ENCODE assay signal across 29 mouse cellular contexts in the genomic region with DNA sequence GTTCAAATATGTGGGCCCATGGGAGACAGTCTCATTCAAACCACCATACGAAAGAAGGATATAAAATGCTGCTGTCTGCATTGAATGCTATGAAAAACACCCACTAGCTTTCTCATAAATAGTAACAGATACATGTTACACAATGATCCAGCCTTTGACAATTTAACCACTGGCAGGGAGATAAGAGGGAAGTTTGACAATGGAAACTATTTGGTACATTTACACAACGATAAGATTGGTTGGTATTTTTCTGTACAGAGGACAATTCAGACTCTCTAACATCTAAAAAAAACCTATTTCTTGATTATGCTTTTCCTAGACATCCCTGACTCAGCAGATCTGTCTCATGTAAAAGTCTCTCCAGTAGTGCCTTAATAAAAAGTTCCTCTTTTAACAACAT. TPM values are rescaled to one million over a fixed set of nuclear protein-coding genes. Genes with fewer than 3 reads are reported as not detected.
DNase-seq lines count a peak whose midpoint lies in the region; ATAC-seq and TF ChIP-seq lines count a peak whose summit lies in the region.
"Had no signal": no experiment of that assay in that cellular context is flagged by ENCODE, and none has a peak within 500 bp of the region (broad histone marks: within the 10 kb centered on the region; RNA-seq: fewer than 3 reads in every experiment).

No protein-coding gene starts in this region.

- H3K27ac ChIP-seq in intestine, postnatal 0 days (ENCODE audit: low read depth, low read length), result peak overlapping the region; percentile 28
- no peak overlapping the region for H3K27ac ChIP-seq in intestine, embryonic 15.5 days
- no peak overlapping the region for H3K27ac ChIP-seq in MEL (ENCODE audit: control insufficient read depth, low read depth, low read length)
- no peak overlapping the region for H3K27ac ChIP-seq in left cerebral cortex, adult 2 months
- H3K27ac ChIP-seq: embryonic facial prominence, embryonic 15.5 days; forebrain, embryonic 12.5 days; gastrocnemius, adult 2 months; hindbrain, embryonic 14.5 days; kidney, embryonic 15.5 days; limb, embryonic 12.5 days; midbrain, embryonic 10.5 days; stomach, embryonic 15.5 days had no signal

- no peak for TF ChIP-seq CTCF in intestine, postnatal 0 days (IDR thresholded peaks at IDR 0.05; ENCODE audit: low read depth)
- TF ChIP-seq CTCF in MEL (IDR thresholded peaks at IDR 0.05 in 2 of 3, conservative IDR thresholded peaks at IDR 0.05 in 1 of 3; ENCODE audit: control insufficient read depth in 1 of 3, insufficient read depth in 1 of 3, low read depth in 2 of 3, low read length in 3 of 3, poor library complexity in 1 of 3, severe bottlenecking in 1 of 3), result no peak
- TF ChIP-seq CTCF in left cerebral cortex, adult 2 months (IDR thresholded peaks at IDR 0.05), result no peak

- no peak for TF ChIP-seq POLR2A in MEL (IDR thresholded peaks at IDR 0.05; ENCODE audit: control insufficient read depth in 1 of 2, insufficient read depth in 1 of 2, low read depth in 1 of 2, low read length in 2 of 2, poor library complexity in 1 of 2)

- H3K79me2 ChIP-seq in MEL (ENCODE audit: control insufficient read depth, insufficient read depth, low read length, poor library complexity), result no peaks in the 10 kb centered on the region

- DNase-seq in 416B (ENCODE audit: low read depth) (peak; percentile 37), MEL (ENCODE audit: low read depth, low spot score) (peak; percentile 14)
- no peak for DNase-seq in c-Kit-positive CD71-positive TER-119-positive erythroid progenitor cells, embryonic 14.5 days (ENCODE audit: low spot score)
- no peak for DNase-seq in left cerebral cortex, adult 2 months (ENCODE audit: extremely low spot score in 1 of 2, low spot score in 2 of 2)
- DNase-seq: adrenal gland, adult 8-10 months; B cell, adult 2 months; cerebellum, adult 18-20 months; cerebellum, postnatal 10 days; forebrain, postnatal 0 days; gastrocnemius, adult 2 months; heart, postnatal 4 days; kidney, adult 18-20 months; kidney, postnatal 25 days; lung, embryonic 14.5 days; lung, postnatal 4 days; right cerebral cortex, postnatal 25 days; thymus, postnatal 14 days had no signal

- H3K9ac ChIP-seq in intestine, postnatal 0 days (ENCODE audit: low read depth, low read length), result no peak overlapping the region
- H3K9ac ChIP-seq in intestine, embryonic 15.5 days, result no peak overlapping the region
- no peak overlapping the region for H3K9ac ChIP-seq in MEL (ENCODE audit: control insufficient read depth, low read depth, low read length, poor library complexity, severe bottlenecking)
- H3K9ac ChIP-seq: embryonic facial prominence, embryonic 15.5 days; forebrain, embryonic 12.5 days; forebrain, postnatal 0 days; hindbrain, embryonic 14.5 days; kidney, embryonic 15.5 days; limb, embryonic 12.5 days; lung, embryonic 14.5 days; stomach, embryonic 15.5 days had no signal

- H3K27me3 ChIP-seq in intestine, postnatal 0 days (replicated peaks; ENCODE audit: control insufficient read depth, insufficient read depth, low read length), result no peaks in the 10 kb centered on the region
- no peaks in the 10 kb centered on the region for H3K27me3 ChIP-seq in intestine, embryonic 15.5 days (replicated peaks)
- H3K27me3 ChIP-seq in MEL (ENCODE audit: control insufficient read depth in 1 of 2, insufficient read depth in 2 of 2, low read length in 2 of 2), result no peaks in the 10 kb centered on the region; a peak in 1 of 4 replicates
- H3K27me3 ChIP-seq: embryonic facial prominence, embryonic 15.5 days; forebrain, embryonic 12.5 days; kidney, embryonic 15.5 days; limb, embryonic 12.5 days; stomach, embryonic 15.5 days had no signal

- H3K36me3 ChIP-seq in intestine, postnatal 0 days (ENCODE audit: control insufficient read depth, insufficient read depth), result no peaks in the 10 kb centered on the region
- H3K36me3 ChIP-seq in intestine, embryonic 15.5 days, result no peaks in the 10 kb centered on the region
- peaks cover 0 to 3% of the 10 kb centered on the region in 2 experiments; a peak in 2 of 4 replicates for H3K36me3 ChIP-seq in MEL (ENCODE audit: control insufficient read depth in 1 of 2, insufficient read depth in 2 of 2, low read length in 2 of 2)
- H3K36me3 ChIP-seq: embryonic facial prominence, embryonic 15.5 days; forebrain, embryonic 12.5 days; kidney, embryonic 15.5 days; limb, embryonic 12.5 days; midbrain, embryonic 10.5 days; stomach, embryonic 15.5 days had no signal

- ATAC-seq in intestine, postnatal 0 days, result no peak
- ATAC-seq in intestine, embryonic 15.5 days, result no peak
- ATAC-seq in megakaryocyte, adult 5-6 weeks (ENCODE audit: poor library complexity, severe bottlenecking), result peak; percentile 63
- ATAC-seq: forebrain, postnatal 0 days; midbrain, embryonic 16.5 days had no signal

- H3K4me2 ChIP-seq in intestine, postnatal 0 days (replicated peaks; ENCODE audit: low read depth), result no peak overlapping the region
- H3K4me2 ChIP-seq in intestine, embryonic 15.5 days (replicated peaks), result no peak overlapping the region
- H3K4me2 ChIP-seq: embryonic facial prominence, embryonic 15.5 days; forebrain, embryonic 12.5 days; hindbrain, embryonic 14.5 days; kidney, embryonic 15.5 days; limb, embryonic 12.5 days; lung, embryonic 14.5 days; stomach, embryonic 15.5 days had no signal

- TF ChIP-seq RAD21 in MEL (IDR thresholded peaks at IDR 0.05; ENCODE audit: low read depth, low read length), result no peak

- TF ChIP-seq EP300 in MEL (IDR thresholded peaks at IDR 0.05; ENCODE audit: low read depth in 1 of 2, low read length in 2 of 2), result no peak

- no peaks in the 10 kb centered on the region for H3K9me3 ChIP-seq in intestine, postnatal 0 days (ENCODE audit: control insufficient read depth)
- H3K9me3 ChIP-seq in intestine, embryonic 15.5 days, result no peaks in the 10 kb centered on the region
- H3K9me3 ChIP-seq in MEL (replicated peaks; ENCODE audit: insufficient read depth, low read length), result no peaks in the 10 kb centered on the region
- H3K9me3 ChIP-seq: embryonic facial prominence, embryonic 15.5 days; forebrain, embryonic 12.5 days; kidney, embryonic 15.5 days; limb, embryonic 12.5 days; midbrain, embryonic 10.5 days; stomach, embryonic 15.5 days had no signal

- H3K4me1 ChIP-seq in intestine, postnatal 0 days (replicated peaks; ENCODE audit: control insufficient read depth, insufficient read depth, low read length), result peaks cover 3% of the 10 kb centered on the region; the same call in 1 of the 2 replicates
- H3K4me1 ChIP-seq in intestine, embryonic 15.5 days (replicated peaks), result no peaks in the 10 kb centered on the region
- H3K4me1 ChIP-seq in MEL (ENCODE audit: control insufficient read depth in 1 of 2, insufficient read depth in 2 of 2, low read length in 2 of 2), result no peaks in the 10 kb centered on the region; a peak in 1 of 4 replicates
- H3K4me1 ChIP-seq: embryonic facial prominence, embryonic 15.5 days; stomach, embryonic 15.5 days had no signal

- intact Hi-C loops in left cerebral cortex, adult 2 months (cut with DNase I), result no loop called here

- 45% methylated on average over 2 of the region's 2 CpGs for WGBS in intestine, postnatal 0 days
- WGBS in intestine, embryonic 15.5 days, result 64% methylated on average over 2 of the region's 2 CpGs

- no peak overlapping the region for H3K4me3 ChIP-seq in intestine, postnatal 0 days (ENCODE audit: low read depth, low read length)
- H3K4me3 ChIP-seq in intestine, embryonic 15.5 days (replicated peaks), result no peak overlapping the region
- H3K4me3 ChIP-seq in MEL (ENCODE audit: control insufficient read depth in 1 of 2, insufficient read depth in 1 of 2, low read depth in 2 of 2, low read length in 2 of 2), result no peak overlapping the region
- H3K4me3 ChIP-seq in left cerebral cortex, adult 2 months, result no peak overlapping the region
- H3K4me3 ChIP-seq: embryonic facial prominence, embryonic 15.5 days; forebrain, embryonic 12.5 days; gastrocnemius, adult 2 months; kidney, embryonic 15.5 days; limb, embryonic 12.5 days; midbrain, embryonic 10.5 days; stomach, embryonic 15.5 days had no signal

TF ChIP-seq in MEL, 35 proteins besides CTCF, POLR2A, EP300 and RAD21 (continues in another document):
- TF ChIP-seq HCFC1 (IDR thresholded peaks at IDR 0.05; ENCODE audit: low read depth, low read length) (no peak), TAL1 (IDR thresholded peaks at IDR 0.05; ENCODE audit: low read length) (no peak), UBTF (IDR thresholded peaks at IDR 0.05; ENCODE audit: borderline replicate concordance, insufficient read depth, low read depth, low read length) (no peak), TBP (IDR thresholded peaks at IDR 0.05; ENCODE audit: low read depth, low read length) (no peak), ZKSCAN1 (IDR thresholded peaks at IDR 0.05; ENCODE audit: low read depth, low read length) (no peak), ZC3H11A (IDR thresholded peaks at IDR 0.05; ENCODE audit: low read depth, low read length) (no peak), JUND (IDR thresholded peaks at IDR 0.05; ENCODE audit: low read depth, low read length) (no peak), E2F4 (IDR thresholded peaks at IDR 0.05; ENCODE audit: borderline replicate concordance, low read depth, low read length) (no peak), POLR2AphosphoS5 (IDR thresholded peaks at IDR 0.05; ENCODE audit: borderline replicate concordance, low read depth, low read length) (no peak), KAT2A (conservative IDR thresholded peaks at IDR 0.05; ENCODE audit: low read depth, low read length) (no peak), ZNF384 (IDR thresholded peaks at IDR 0.05; ENCODE audit: low read depth, low read length) (no peak), BHLHE40 (IDR thresholded peaks at IDR 0.05; ENCODE audit: borderline replicate concordance, low read depth, low read length) (no peak)

RNA-seq across cellular contexts. Expression of a gene that starts 4.5 kb away (rescaled TPM):
- polyA plus RNA-seq in intestine, postnatal 0 days (2015; fragmentation: Nextera tagmentation; extraction: Ambion mirVana), result 32.1 and 41.6 TPM in 2 replicates
- polyA plus RNA-seq in intestine, embryonic 15.5 days (2015; fragmentation: Nextera tagmentation; extraction: Ambion mirVana), result 7.3 and 8.9 TPM in 2 replicates
- total RNA-seq in MEL (2012; rRNA removed), result not detected in 2 replicates
- under 1 TPM in 1 of 2 experiments, not detected in 1; 0.03 TPM for polyA plus RNA-seq in MEL (2012; ENCODE audit: insufficient read depth in 1 of 2, insufficient read length in 2 of 2, low read depth in 1 of 2, low replicate concordance in 2 of 2, missing spikeins in 1 of 2)
- total RNA-seq in megakaryocyte, adult 5-6 weeks (2015), result 0.02 TPM in 1 of 2 replicates, not detected in the other
- not detected in 2 replicates for total RNA-seq in megakaryocyte, adult 5-6 weeks (2017)
- under 1 TPM; 0.16 to 0.36 TPM for total RNA-seq in left cerebral cortex, adult 2 months (2021)
- total RNA-seq: liver, adult 2 months had no signal
- polyA plus RNA-seq: liver, adult 2 months had no signal

RNA-seq across cellular contexts. Expression of a gene that starts 48.4 kb away (rescaled TPM):
- 6.3 and 6.8 TPM in 2 replicates for polyA plus RNA-seq in intestine, postnatal 0 days (2015; fragmentation: Nextera tagmentation; extraction: Ambion mirVana)
- polyA plus RNA-seq in intestine, embryonic 15.5 days (2015; fragmentation: Nextera tagmentation; extraction: Ambion mirVana), result 8.1 and 10.0 TPM in 2 replicates
- 9.2 and 11.6 TPM in 2 replicates for total RNA-seq in MEL (2012; rRNA removed)
- polyA plus RNA-seq in MEL (2012; ENCODE audit: insufficient read depth in 1 of 2, insufficient read length in 2 of 2, low read depth in 1 of 2, low replicate concordance in 2 of 2, missing spikeins in 1 of 2), result 1 to 10 TPM in 1 of 2 experiments, not detected in 1; 8.6 TPM
- 11.9 and 15.6 TPM in 2 replicates for total RNA-seq in megakaryocyte, adult 5-6 weeks (2015)
- 16.5 and 21.9 TPM in 2 replicates for total RNA-seq in megakaryocyte, adult 5-6 weeks (2017)
- total RNA-seq in left cerebral cortex, adult 2 months (2021), result 1 to 10 TPM; 5.8 to 7.1 TPM

Comparison
In these comparisons a context has a peak if more than half of its experiments do, and no peak if none do; other contexts are left out.
1. DNase-seq: peak in 416B (single experiment) and MEL (single experiment); none in c-Kit-positive CD71-positive TER-119-positive erythroid progenitor cells, embryonic 14.5 days (single experiment) and left cerebral cortex, adult 2 months (0 of 2).